Mouse (Mus musculus): Measurements from ENCODE around the gene Kcnk4. TPM values are rescaled to one million over a fixed set of nuclear protein-coding genes. Genes with fewer than 3 reads are reported as not detected.

Gene Kcnk4
- polyA plus RNA-seq, 1 experiment, result not detected

DNA sequence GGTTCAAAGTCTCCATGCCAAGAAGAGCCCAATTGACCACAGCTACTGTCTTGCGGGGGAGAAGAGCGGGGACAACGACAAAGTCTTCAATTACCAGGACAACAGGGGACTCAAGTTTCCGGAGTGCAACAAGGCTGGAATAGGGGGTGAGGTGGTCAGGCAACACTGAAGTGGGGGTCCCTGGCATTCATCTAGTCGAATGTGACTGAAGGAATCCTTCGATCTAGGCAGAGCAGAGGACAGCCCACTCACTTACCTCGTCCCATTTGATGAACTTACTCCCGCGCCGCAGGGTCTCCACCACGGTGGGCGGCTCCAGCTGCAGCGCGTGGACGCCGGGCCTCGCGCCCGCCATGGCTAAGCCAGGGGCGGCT, 35.0 kb upstream of the Kcnk4 start:
- TF ChIP-seq CTCF (IDR thresholded peaks at IDR 0.05; ENCODE audit: borderline replicate concordance, insufficient read depth, low read length) (no peak), POLR2A (IDR thresholded peaks at IDR 0.05; ENCODE audit: low read depth, low read length) (no peak)
- Histone ChIP-seq H3K4me3 (ENCODE audit: insufficient read depth, low read length) (peak overlapping the region; percentile 76), H3K4me1 (ENCODE audit: control insufficient read depth, insufficient read depth, low read length) (peaks cover 11% of the 10 kb centered on the region; the same call in 1 of the 2 replicates), H3K27ac (ENCODE audit: insufficient read depth, low read length) (no peak overlapping the region)

DNA sequence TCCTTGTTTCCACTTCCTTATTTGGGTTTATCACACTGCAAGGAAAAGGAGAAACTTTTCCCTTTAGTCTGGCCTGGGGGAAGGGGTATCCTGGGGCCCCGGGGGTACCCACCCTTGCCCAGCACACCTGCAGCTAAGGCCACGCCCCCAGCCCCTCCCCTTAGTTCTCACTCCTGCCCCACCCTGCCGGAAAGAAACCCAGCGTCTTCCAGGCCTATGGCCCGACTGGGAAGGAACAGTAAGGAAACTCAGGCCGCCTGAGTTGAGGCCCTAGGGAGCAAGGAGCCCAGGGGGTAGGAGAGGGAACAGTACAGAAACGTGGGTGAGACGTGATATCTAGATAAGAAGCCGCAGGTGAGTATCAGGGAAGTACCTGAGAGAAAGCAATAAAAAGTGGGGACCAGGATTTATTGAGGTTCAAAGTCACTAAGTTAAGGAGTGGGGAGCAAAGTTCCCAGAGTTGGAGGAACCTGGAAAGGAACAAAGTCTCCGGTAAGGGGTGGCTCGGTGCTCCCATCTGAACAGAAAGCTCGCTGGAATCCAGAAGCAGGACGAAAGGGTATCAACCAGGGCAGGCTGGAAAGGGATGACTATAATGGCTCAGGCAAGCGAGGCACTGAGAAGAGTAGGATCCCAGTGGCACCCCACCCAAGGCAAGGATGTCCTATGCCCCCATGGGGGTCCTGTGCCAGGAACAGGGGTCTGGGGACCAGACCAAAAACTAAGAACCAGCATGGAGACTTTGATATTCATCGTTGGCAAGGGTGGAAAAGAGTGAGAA, 34.4 kb upstream of the Kcnk4 start:
- 0 out of 2 replicates have a peak overlapping the region, but pooled peaks have one; percentile 6 for H3K27ac ChIP-seq (ENCODE audit: insufficient read depth, low read length)
- peak overlapping the region; percentile 76 for H3K4me3 ChIP-seq (ENCODE audit: insufficient read depth, low read length)
- peaks cover 11% of the 10 kb centered on the region; the same call in 1 of the 2 replicates for H3K4me1 ChIP-seq (ENCODE audit: control insufficient read depth, insufficient read depth, low read length)
- no peak for TF ChIP-seq CTCF (IDR thresholded peaks at IDR 0.05; ENCODE audit: borderline replicate concordance, insufficient read depth, low read length)
- TF ChIP-seq POLR2A (IDR thresholded peaks at IDR 0.05; ENCODE audit: low read depth, low read length), result peak; percentile 62; the same call in 1 of the 2 replicates

DNA sequence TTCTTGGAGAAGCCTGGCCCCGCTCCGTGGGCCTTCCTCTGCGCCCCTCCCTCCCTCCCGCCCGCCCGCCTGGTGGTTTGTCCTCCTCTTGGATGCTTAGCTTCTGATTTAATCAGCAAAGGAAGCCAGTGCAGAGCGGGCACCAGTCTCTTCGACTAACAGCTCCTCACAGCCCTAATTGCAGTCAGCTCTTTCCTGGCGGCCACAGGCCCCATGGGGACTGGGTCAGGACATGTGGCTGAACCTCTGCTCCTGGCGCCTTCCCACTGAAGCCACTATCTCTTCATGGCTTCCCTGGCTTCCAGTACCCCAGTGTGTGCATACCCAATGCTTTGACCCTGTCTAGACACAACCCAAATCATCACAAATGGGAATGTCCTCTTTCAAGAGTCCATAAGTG, 22.1 kb upstream of the Kcnk4 start:
- peaks cover 7% of the 10 kb centered on the region for H3K4me1 ChIP-seq (ENCODE audit: control insufficient read depth, insufficient read depth, low read length)
- H3K27ac ChIP-seq (ENCODE audit: insufficient read depth, low read length), result no peak overlapping the region
- TF ChIP-seq POLR2A (IDR thresholded peaks at IDR 0.05; ENCODE audit: low read depth, low read length), result no peak
- TF ChIP-seq CTCF (IDR thresholded peaks at IDR 0.05; ENCODE audit: borderline replicate concordance, insufficient read depth, low read length), result no peak
- no peak overlapping the region for H3K4me3 ChIP-seq (ENCODE audit: insufficient read depth, low read length)

DNA sequence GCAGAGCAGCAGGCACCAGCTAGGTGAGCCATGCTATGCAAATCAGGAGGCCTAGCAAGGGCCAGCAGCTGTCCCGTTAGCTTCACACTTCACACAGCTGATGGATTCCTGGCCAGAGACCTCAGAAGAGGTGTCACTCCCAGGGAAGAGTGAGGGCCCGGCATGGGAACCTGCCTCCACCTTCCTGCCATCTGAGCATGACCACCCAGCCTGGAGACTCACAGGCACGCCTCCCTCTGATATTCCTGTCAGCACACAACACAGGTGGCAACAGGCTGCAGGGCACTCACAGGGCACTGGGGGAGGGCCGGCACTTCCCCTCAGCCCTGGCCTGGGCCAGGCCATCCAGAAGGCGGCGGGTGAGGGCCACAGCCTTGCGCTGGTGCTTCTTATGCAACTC, 21.1 kb upstream of the Kcnk4 start:
- no peak for TF ChIP-seq CTCF (IDR thresholded peaks at IDR 0.05; ENCODE audit: borderline replicate concordance, insufficient read depth, low read length)
- TF ChIP-seq POLR2A (IDR thresholded peaks at IDR 0.05; ENCODE audit: low read depth, low read length), result no peak
- Histone ChIP-seq H3K4me3 (ENCODE audit: insufficient read depth, low read length) (no peak overlapping the region), H3K4me1 (ENCODE audit: control insufficient read depth, insufficient read depth, low read length) (peaks cover 7% of the 10 kb centered on the region), H3K27ac (ENCODE audit: insufficient read depth, low read length) (no peak overlapping the region)

DNA sequence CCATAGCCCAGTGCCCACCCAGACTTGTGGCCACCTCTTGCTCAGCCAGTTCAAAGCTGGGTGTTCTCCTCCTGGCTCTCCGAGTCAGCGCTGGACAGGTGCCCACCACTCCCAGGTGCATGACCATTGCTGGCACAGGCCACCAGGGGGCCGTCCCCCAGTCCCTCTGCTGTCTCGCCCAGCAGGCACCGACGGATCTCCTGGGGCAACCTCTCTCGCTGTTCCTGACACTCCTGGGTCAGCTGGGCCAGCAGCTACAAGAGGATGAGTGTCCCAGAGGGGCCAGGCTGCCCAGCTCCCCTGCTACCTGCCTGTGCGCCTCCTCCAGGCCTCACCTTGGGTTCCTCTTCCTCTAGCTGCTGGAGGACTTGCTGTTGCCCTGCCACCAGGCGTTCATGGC, 19.7 kb upstream of the Kcnk4 start:
- TF ChIP-seq CTCF (IDR thresholded peaks at IDR 0.05; ENCODE audit: borderline replicate concordance, insufficient read depth, low read length) (peak; percentile 33; the same call in 1 of the 2 replicates), POLR2A (IDR thresholded peaks at IDR 0.05; ENCODE audit: low read depth, low read length) (no peak)
- no peak overlapping the region for H3K27ac ChIP-seq (ENCODE audit: insufficient read depth, low read length)
- no peak overlapping the region for H3K4me3 ChIP-seq (ENCODE audit: insufficient read depth, low read length)
- peaks cover 7% of the 10 kb centered on the region for H3K4me1 ChIP-seq (ENCODE audit: control insufficient read depth, insufficient read depth, low read length)

DNA sequence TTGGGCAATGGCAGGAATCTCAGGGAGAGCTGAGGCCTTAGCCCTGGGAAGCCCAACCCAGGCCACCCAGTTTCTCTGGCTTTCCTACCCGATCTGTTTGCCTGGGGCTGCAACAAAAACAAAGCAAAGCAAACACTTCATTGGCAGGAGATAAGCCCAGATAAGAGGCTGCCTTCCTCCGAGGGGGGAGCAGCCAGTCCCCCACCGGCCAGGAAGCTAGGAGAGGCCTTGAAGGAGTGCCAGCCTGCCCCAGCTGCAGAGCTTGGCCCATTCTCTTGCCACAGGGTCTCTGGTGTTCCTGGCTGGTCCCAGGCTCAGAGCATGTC, 18.4 kb upstream of the Kcnk4 start:
- H3K4me1 ChIP-seq (ENCODE audit: control insufficient read depth, insufficient read depth, low read length), result peaks cover 7% of the 10 kb centered on the region
- H3K27ac ChIP-seq (ENCODE audit: insufficient read depth, low read length), result peak overlapping the region; percentile 94
- H3K4me3 ChIP-seq (ENCODE audit: insufficient read depth, low read length), result no peak overlapping the region
- no peak for TF ChIP-seq CTCF (IDR thresholded peaks at IDR 0.05; ENCODE audit: borderline replicate concordance, insufficient read depth, low read length)
- TF ChIP-seq POLR2A (IDR thresholded peaks at IDR 0.05; ENCODE audit: low read depth, low read length), result no peak

DNA sequence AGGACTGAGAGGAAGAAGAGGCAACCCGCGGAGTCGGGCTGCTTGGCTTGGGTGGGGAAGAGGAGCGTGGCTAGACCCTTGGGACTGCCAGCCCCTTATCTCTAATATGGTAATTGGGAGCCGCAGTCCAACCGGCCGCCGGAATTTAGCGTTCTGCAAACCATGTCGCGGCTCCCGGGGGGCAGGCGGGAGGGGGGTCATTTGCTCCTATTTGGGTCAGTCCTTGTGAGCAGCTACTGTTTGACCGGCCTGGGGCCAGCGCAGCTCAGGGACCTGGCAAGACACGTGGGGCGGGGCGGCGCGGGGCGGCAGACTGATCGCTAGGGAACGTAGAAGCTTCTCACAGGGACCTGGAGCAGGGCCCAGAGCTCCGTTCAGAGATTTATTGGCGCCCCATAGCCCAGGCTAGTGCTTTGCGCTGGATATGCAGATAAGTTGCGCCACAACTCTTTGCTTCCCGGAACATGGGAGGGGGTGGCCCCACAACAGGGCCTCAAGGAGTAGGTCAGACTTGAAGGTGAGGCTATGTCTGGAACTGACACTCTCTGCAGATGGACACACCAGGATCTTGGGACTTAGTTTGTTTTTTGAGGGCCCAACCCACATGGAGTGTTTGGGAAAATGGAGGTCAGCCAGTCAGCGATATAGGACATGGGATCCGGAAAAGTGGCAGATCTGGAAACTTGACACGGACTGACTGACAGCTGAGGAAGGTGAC, 17.8 kb upstream of the Kcnk4 start:
- TF ChIP-seq CTCF (IDR thresholded peaks at IDR 0.05; ENCODE audit: borderline replicate concordance, insufficient read depth, low read length), result no peak
- TF ChIP-seq POLR2A (IDR thresholded peaks at IDR 0.05; ENCODE audit: low read depth, low read length), result peak; percentile 10; the same call in 1 of the 2 replicates
- Histone ChIP-seq H3K4me3 (ENCODE audit: insufficient read depth, low read length) (peak overlapping the region; percentile 45), H3K4me1 (ENCODE audit: control insufficient read depth, insufficient read depth, low read length) (peaks cover 7% of the 10 kb centered on the region), H3K27ac (ENCODE audit: insufficient read depth, low read length) (peak overlapping the region; percentile 94)

DNA sequence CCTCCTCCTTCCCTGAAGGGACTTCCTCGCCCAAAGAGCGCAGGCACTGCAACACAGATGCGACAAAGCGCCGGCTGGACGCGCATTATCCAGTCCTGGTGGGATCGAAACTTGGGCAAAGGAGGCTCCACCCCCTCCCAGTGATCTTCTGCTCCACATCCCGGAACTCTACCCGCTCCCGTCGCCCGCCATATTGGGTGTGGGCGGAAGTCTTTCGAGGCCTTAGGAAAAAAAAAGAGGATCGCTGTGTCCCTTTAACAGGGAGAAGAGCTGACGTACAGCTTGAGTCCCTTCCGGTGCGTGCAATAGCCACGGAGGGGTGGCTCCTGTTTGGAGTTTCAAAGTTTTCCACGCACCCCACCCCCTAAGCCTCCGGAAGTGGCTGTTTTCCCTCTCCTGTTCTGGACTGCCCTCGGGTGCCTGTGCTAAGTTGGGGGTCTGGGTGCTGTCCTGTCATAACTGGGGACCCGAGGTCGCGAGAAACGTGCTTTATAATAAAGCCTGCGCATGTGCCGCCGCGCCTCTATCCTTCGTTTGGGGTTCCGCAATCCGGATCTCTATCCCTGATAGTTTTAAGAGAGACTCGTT, 17.2 kb upstream of the Kcnk4 start:
- peaks cover 7% of the 10 kb centered on the region for H3K4me1 ChIP-seq (ENCODE audit: control insufficient read depth, insufficient read depth, low read length)

DNA sequence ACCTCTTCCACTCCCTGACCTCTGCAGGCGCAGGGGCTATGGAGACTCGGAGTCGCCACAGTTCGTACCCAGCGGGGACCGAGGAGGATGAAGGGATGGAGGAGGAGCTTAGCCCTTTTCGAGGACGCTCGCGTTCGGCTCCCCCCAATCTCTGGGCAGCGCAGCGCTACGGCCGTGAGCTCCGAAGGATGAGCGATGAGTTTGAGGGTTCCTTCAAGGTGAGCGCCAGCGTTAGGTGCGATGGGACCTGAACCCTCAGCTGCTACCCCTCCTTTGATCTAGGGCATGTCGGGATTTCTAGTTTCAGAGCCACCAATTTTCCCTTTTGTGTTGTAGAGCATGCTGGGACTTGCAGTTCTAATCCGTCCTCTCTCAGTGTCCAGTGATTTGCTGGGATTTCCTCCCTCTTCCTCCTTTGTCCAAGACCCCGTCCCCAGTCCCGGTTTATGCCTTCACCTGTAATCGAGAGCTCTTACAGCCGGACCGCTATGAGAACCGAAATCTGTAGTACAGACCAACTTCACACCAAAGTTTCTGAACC, 16.4 kb upstream of the Kcnk4 start:
- peak overlapping the region; percentile 94 for H3K27ac ChIP-seq (ENCODE audit: insufficient read depth, low read length)
- peak overlapping the region; percentile 71 for H3K4me3 ChIP-seq (ENCODE audit: insufficient read depth, low read length)
- peaks cover 7% of the 10 kb centered on the region for H3K4me1 ChIP-seq (ENCODE audit: control insufficient read depth, insufficient read depth, low read length)
- TF ChIP-seq POLR2A (IDR thresholded peaks at IDR 0.05; ENCODE audit: low read depth, low read length) (peak; percentile 93), CTCF (IDR thresholded peaks at IDR 0.05; ENCODE audit: borderline replicate concordance, insufficient read depth, low read length) (no peak)

More for the DNA sequence above, 17.2 kb upstream of the Kcnk4 start:
- H3K27ac ChIP-seq (ENCODE audit: insufficient read depth, low read length), result peak overlapping the region; percentile 94
- H3K4me3 ChIP-seq (ENCODE audit: insufficient read depth, low read length), result peak overlapping the region; percentile 71
- TF ChIP-seq CTCF (IDR thresholded peaks at IDR 0.05; ENCODE audit: borderline replicate concordance, insufficient read depth, low read length), result no peak
- TF ChIP-seq POLR2A (IDR thresholded peaks at IDR 0.05; ENCODE audit: low read depth, low read length), result peak; percentile 96

Data from embryonic fibroblast, embryonic 13.5 days (primary cell).